13 mouse cellular contexts compared by ENCODE assay signal in the genomic region with DNA sequence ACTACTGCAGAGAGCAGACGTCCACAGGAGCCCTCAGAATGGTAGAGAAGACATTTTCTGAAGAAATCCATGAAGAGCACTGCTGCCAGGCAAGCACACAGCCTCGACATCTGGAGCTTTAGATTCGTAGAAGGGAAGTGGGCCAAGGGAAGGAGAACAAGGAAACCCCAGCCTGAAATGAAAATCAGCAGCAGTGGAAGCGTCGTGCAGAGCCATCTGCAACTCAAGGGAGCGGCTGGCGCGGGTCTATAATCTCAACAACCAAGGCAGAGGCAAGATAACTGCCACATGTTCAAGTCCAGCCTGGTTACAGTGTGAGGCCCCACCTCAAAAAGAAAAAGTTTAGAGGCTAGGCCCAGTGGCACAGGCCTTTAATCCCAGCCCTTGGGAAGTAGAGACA. TPM values are rescaled to one million over a fixed set of nuclear protein-coding genes. Genes with fewer than 3 reads are reported as not detected.
"Had no signal": no experiment of that assay in that cellular context is flagged by ENCODE, and none has a peak within 500 bp of the region (broad histone marks: within the 10 kb centered on the region; RNA-seq: fewer than 3 reads in every experiment).

No protein-coding gene starts in this region.

- DNase-seq: lung, adult 18-20 months; lung, embryonic 14.5 days; lung, postnatal 10 days; midbrain, embryonic 14.5 days; retina, postnatal 1 day; right cerebral cortex, adult 18-20 months; spleen, adult 18-20 months; thymus, adult 18-20 months; thymus, postnatal 14 days; thymus, postnatal 36 days had no signal

- ATAC-seq: midbrain, embryonic 16.5 days had no signal

RNA-seq across cellular contexts. Expression of gene Drd4, which starts 23.3 kb away (rescaled TPM):
- total RNA-seq: megakaryocyte, adult 5-6 weeks; megakaryocyte-erythroid progenitor cell, adult 5-6 weeks had no signal

RNA-seq across cellular contexts. Expression of gene Eps8l2, which starts 23.6 kb away (rescaled TPM):
- total RNA-seq: megakaryocyte, adult 5-6 weeks had no signal

RNA-seq across cellular contexts. Expression of gene Sct, which starts 36.1 kb away (rescaled TPM):
- total RNA-seq: megakaryocyte, adult 5-6 weeks; megakaryocyte-erythroid progenitor cell, adult 5-6 weeks had no signal
